Mouse (Mus musculus): ENCODE measurements around the gene BC048403. TPM values are rescaled to one million over a fixed set of nuclear protein-coding genes. Genes with fewer than 3 reads are reported as not detected.

BC048403 gene
- polyA plus RNA-seq, 1 experiment from 2014 or later: 8.1 TPM

DNA sequence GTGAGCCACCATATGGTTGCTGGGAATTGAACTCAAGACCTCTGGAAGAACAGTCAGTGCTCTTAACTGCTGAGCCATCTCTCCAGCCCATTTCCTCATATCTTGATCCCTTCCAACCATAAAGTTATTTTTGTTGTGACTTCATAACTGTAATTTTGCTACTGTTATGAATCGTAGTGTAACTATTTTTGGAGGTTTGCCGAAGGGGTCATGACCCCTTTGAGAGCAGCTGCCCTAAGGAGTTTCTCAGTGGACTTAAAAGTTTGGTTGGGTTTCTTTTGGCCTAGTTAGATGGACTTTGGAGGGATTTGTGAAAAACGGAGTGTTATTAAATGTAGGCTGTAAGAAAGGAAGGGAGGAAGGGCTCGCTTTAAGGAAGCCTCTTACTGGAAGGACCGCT is 30.0 kb downstream of the BC048403 start:
- WGBS (ENCODE audit: missing documents): 76% methylated on average over 5 of the region's 5 CpGs
- Histone ChIP-seq H3K27ac (no peak overlapping the region), H3K79me2 (ENCODE audit: inconsistent target) (no peaks in the 10 kb centered on the region)

DNA sequence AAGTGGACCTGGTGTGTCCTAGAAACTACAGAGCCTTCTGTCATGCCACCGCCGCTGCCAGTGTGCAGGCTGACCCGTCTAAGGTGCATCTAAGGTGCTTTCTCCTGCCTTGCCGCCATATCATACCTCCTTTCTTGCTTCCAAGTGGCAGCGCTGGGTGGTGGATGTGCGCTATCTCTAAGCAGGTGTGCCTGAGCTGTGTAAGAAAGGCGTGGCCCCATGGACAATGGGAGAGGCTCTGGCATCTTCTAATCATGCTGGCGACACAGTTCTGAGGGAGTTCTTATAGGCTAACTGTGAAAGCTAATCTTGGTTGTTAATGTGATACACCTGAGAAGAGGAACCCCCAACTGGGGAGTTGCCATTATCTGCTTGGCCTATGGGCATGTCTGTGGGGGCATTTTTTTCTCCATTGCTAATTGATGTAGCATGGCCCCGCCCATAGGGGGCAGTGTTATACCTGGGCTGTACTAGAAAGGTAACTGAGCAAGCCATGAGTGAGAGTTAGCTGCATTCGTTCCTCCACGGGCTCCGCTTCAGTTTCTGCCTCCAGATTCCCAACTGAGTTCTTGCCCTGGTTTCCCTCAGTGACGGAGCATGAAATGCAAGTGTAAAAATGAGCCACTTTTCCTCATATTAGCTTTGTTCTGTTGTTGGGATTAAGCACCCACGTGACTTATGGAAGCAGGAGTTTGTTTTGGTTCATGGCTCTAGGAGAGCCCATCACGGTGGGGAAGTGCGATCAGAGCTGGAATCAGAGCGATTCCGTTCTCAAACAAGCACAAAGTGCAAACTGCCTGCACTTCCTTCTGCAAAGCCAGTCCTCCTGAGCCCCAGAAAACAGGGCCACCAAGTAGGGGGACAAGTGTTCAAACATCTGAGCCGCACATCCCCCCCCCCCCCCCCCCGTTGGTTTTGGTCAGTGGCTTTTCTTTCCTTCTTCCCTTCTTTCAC is 31.2 kb downstream of the BC048403 start:
- WGBS (ENCODE audit: missing documents): 38% methylated on average over 19 of the region's 20 CpGs
- H3K4me3 ChIP-seq (ENCODE audit: inconsistent target): no peak overlapping the region; the same call in 1 of the 2 replicates

More for the DNA sequence above, 30.0 kb downstream of the BC048403 start:
- Histone ChIP-seq H3K4me3 (ENCODE audit: inconsistent target) (no peak overlapping the region), H3K36me3 (ENCODE audit: inconsistent target) (no peaks in the 10 kb centered on the region)

DNA sequence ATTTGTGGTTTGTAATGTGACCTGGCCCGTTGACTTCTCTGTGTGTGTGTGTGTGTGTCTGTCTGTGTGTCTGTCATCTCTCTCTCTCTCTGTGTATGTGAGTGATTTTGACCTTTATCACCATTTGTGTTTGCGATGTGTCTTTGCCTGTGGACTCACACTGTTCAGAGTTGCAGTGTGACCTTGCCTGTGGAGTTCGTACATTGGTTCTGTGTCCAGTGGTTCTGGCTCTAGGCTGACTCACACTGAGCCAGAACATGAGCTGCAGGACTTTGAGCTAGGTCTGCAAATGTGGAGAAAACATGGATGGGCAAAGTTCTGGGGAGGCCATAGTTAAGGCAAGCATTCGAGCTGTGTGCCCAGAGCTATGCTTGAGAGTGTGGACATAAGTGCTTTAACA is 34.1 kb downstream of the BC048403 start:
- H3K36me3 ChIP-seq (ENCODE audit: inconsistent target): no peaks in the 10 kb centered on the region
- 85% methylated on average over 4 of the region's 4 CpGs for WGBS (ENCODE audit: missing documents)
- no peak overlapping the region for H3K27ac ChIP-seq
- H3K4me3 ChIP-seq (ENCODE audit: inconsistent target): no peak overlapping the region
- H3K79me2 ChIP-seq (ENCODE audit: inconsistent target): no peaks in the 10 kb centered on the region

More for the DNA sequence above, 31.2 kb downstream of the BC048403 start:
- no peak overlapping the region for H3K27ac ChIP-seq
- H3K36me3 ChIP-seq (ENCODE audit: inconsistent target): no peaks in the 10 kb centered on the region
- no peaks in the 10 kb centered on the region for H3K79me2 ChIP-seq (ENCODE audit: inconsistent target)

DNA sequence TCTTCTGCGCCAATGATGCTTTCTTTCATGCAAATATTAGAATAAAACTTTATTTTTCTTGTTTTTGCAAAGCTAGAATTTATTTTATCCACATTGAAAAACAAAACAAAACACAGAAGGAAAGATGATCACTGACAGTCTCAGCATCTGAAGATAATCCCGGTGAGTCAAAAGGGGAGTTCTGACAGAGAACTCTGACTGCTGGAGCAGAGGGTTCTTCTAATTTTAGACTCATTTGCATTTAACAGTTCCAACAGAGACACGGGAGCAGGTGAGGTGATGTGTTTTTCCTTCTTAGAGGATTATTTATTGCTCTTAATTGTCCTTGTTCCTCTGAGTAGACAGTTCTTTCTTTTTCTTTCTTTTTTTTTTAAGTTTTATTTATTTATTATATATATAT is 36.3 kb downstream of the BC048403 start:
- 80% methylated on average over 3 of the region's 3 CpGs for WGBS (ENCODE audit: missing documents)
- no peak overlapping the region for H3K4me3 ChIP-seq (ENCODE audit: inconsistent target)
- no peak overlapping the region for H3K27ac ChIP-seq
- H3K36me3 ChIP-seq (ENCODE audit: inconsistent target): no peaks in the 10 kb centered on the region
- H3K79me2 ChIP-seq (ENCODE audit: inconsistent target): no peaks in the 10 kb centered on the region

DNA sequence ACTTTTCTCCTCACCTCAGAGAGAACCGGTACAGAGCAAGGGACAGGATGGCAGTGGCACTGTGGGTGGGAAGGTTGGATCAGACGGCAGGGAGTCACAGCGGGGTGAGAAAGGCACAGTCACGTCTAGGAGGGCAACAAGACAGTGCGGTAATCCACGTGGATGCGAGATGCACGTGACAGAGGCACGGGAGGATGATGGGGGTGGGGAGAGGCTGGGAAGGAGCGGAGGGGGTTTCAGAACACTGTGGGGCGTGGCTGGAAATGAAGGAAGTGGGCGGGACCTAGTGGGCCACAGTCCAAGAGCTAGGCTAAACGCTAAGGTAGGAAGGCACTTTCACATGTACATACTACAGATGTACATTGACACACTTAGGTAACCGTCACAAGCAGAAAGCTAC is 41.4 kb downstream of the BC048403 start:
- 43% methylated on average over 14 of the region's 14 CpGs for WGBS (ENCODE audit: missing documents)
- H3K79me2 ChIP-seq (ENCODE audit: inconsistent target): no peaks in the 10 kb centered on the region
- no peaks in the 10 kb centered on the region for H3K36me3 ChIP-seq (ENCODE audit: inconsistent target)
- no peak overlapping the region for H3K4me3 ChIP-seq (ENCODE audit: inconsistent target)
- H3K27ac ChIP-seq: no peak overlapping the region

DNA sequence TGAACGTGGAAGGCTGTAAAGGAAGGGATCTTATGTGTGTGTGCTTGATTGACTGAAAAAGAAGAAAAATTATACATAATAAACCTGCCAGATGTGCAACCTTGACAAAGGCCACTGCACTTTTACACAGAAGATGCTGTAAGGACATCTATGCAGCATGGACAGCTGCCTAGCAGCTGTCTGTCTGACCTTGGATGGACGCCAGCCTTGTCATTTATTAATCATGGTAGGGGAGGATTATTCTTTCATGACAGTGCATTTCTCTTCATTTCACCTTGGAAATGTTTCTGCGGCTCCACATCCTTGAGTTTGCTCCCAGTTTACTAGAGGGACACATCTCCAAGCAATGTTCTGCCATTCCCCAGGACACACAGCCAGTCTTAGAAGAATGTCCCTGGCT is 48.8 kb downstream of the BC048403 start:
- Histone ChIP-seq H3K36me3 (ENCODE audit: inconsistent target) (no peaks in the 10 kb centered on the region), H3K79me2 (ENCODE audit: inconsistent target) (no peaks in the 10 kb centered on the region), H3K4me3 (ENCODE audit: inconsistent target) (no peak overlapping the region), H3K27ac (no peak overlapping the region)
- 95% methylated on average over 3 of the region's 3 CpGs for WGBS (ENCODE audit: missing documents)

DNA sequence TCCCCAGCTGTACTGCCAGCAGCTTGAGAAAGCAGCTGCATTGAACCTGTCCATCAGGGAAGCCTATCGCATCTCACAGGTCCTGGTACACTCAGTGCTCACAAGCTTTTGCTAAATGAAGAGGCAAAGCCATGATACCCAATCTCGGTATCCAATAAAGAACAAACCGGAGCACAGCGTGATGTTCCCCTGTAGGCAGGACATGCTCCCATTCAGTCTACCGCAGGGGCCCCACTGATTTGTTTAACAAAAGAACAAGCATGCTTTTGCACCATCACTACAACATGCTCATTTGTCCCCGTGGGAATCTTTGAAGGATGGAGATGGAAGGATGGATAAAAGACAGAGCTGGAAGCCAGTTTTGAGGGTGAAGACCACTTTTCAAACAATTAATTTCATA is 50.3 kb downstream of the BC048403 start:
- Histone ChIP-seq H3K4me3 (ENCODE audit: inconsistent target) (no peak overlapping the region), H3K27ac (no peak overlapping the region), H3K36me3 (ENCODE audit: inconsistent target) (no peaks in the 10 kb centered on the region), H3K79me2 (ENCODE audit: inconsistent target) (no peaks in the 10 kb centered on the region)
- 81% methylated on average over 6 of the region's 6 CpGs for WGBS (ENCODE audit: missing documents)

DNA sequence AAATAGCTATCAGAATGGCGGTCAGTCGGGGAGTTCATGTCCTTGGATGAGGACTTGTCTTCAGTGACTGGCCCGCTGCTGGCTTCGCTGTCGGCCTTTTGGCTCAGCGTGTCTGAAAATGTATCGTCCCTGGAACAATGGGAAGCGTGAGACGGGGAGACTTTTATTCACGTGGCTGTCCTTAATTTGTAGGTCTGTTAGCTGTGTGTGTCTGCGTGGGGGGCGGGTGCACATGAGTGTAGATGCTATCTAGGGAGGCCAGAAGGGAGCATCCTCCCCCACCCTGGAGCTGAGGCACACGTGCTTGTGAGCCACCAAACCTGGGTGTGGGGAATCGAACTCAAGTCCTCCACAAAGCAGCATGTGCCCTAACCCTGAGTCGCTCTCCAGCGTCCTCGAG is 52.9 kb downstream of the BC048403 start:
- 93% methylated on average over 17 of the region's 17 CpGs for WGBS (ENCODE audit: missing documents)
- Histone ChIP-seq H3K27ac (no peak overlapping the region), H3K36me3 (ENCODE audit: inconsistent target) (no peaks in the 10 kb centered on the region), H3K79me2 (ENCODE audit: inconsistent target) (no peaks in the 10 kb centered on the region), H3K4me3 (ENCODE audit: inconsistent target) (no peak overlapping the region)

DNA sequence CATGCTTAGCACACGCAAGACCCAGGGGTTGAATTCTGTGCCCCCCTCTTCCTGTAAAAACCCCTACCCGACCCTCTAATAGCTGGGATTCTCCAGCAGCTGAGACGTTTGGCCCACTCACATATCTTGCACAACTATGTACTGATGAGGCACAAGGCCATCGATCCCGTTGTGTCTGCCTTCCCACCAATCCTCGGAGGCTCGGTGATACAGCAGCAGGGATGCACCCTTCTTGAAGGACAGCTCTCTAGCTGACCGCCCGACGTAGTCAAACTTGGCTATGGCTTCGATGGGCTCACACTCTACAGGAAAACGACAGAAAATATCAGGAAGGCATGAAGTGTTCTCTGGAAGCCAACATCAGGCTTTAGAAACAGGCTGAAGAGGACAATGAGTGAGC is 54.7 kb downstream of the BC048403 start:
- Histone ChIP-seq H3K27ac (no peak overlapping the region), H3K79me2 (ENCODE audit: inconsistent target) (no peaks in the 10 kb centered on the region), H3K4me3 (ENCODE audit: inconsistent target) (no peak overlapping the region), H3K36me3 (ENCODE audit: inconsistent target) (no peaks in the 10 kb centered on the region)
- WGBS (ENCODE audit: missing documents): 94% methylated on average over 12 of the region's 12 CpGs

DNA sequence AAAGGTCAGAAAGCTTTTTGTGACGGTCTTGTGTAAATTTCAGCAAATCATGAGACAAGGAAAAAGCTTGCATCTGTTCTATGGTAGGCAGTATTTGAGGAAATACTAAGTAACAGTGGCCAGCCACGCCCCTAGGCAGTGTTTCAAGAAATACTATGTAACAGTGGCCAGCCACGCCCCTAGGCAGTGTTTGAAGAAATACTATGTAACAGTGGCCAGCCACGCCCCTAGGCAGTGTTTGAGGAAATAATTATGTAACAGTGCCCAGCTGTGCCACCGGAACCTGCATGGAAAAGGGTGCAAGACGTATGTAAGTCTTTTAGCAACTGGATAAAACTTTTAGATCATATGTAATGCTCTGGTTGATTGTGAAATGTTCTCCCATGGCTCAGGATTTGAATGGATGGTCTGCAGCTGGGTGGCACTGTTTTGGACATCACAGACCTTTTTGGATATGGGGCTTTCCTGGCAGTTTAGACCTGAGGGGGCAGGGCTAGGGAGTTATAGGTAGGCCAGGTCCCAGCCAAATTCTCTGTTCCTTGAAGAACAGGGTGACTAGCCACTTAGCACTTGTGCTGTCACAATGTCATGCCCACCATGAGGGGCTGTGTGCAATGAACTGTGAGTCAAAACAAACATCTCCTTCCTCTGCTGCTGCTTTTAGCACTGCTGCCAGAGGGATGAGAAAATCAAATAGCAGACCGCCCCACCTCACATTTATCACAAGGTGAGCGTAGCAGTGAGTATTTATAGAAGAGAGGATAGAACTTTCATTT is 56.5 kb downstream of the BC048403 start:
- 24% methylated on average over 8 of the region's 8 CpGs for WGBS (ENCODE audit: missing documents)
- Histone ChIP-seq H3K79me2 (ENCODE audit: inconsistent target) (no peaks in the 10 kb centered on the region), H3K4me3 (ENCODE audit: inconsistent target) (no peak overlapping the region; the same call in 1 of the 2 replicates), H3K27ac (no peak overlapping the region), H3K36me3 (ENCODE audit: inconsistent target) (no peaks in the 10 kb centered on the region)

DNA sequence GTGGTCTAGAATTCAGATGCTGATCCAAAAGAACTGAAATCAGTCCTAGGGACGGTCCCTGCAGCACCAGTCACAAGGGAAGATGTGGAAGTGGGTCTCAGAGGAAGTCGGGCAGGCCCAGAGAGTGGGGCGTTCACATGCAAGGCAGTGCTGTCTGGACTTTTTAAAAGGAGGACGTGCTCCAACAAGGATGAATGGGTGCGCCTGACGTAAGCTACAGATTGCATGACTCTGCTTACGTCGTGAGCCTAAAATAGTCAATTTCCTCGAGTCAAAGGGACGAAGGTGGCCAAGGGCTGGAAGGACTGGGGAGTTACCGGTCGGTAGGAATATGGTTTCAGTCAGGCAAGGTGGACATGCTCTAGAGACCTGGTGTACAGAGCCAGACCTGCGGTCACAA is 60.3 kb downstream of the BC048403 start:
- Histone ChIP-seq H3K27ac (no peak overlapping the region), H3K36me3 (ENCODE audit: inconsistent target) (no peaks in the 10 kb centered on the region), H3K4me3 (ENCODE audit: inconsistent target) (no peak overlapping the region), H3K79me2 (ENCODE audit: inconsistent target) (no peaks in the 10 kb centered on the region)
- WGBS (ENCODE audit: missing documents): 88% methylated on average over 13 of the region's 13 CpGs

Other genes starting within 250 kb of the BC048403 start
- 65.6 to 104 TPM (median 86.6 TPM) in 3 replicates for gene Tbk1, start 153.2 kb upstream of the BC048403 start, polyA plus RNA-seq (2018)
- 18.3 to 41.6 TPM (median 29.1 TPM) in 3 replicates for gene Xpot, start 113.6 kb upstream of the BC048403 start, polyA plus RNA-seq (2018)
- gene D930020B18Rik, start 98.3 kb upstream of the BC048403 start, polyA plus RNA-seq (2018): not detected in 3 replicates

Measured in macrophage (primary cell).